Comparison of ENCODE assay signal across 7 mouse cellular contexts in the genomic region with DNA sequence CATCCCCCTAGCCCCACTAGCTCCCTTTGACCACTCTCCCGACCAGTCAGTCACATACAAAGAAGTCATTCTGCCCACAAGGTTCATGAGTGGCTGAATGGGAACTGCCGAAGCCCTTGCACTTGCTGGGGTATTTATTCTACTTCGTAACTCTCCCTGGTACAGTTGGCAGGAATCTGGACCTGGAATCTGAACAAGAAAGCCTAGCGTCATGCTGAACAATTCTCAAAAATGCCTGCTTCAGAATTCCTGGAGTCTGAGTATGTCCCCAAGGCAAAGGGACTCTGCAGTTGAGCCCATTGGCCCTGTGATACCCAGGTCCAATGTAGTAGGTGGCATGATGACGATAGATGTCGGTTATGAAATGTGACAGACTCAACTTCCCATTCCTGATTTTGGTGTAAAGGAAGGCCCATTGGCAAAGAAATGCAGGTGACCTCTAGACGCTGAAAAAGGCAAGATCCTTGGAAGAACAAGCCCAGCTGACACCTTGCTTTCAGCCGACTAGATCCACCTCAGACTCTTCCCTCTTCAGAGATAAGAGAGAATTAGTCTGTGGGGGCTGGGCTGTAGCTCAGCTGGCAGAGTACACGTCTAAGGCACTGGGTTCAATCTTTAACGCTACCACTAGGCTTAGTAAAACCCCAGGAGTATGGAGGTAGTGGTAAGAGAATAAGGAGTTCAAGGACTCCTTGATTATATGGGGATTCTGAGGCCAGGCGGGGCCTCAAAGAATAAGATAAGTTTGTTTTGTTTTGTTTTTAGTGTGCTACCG. TPM values are rescaled to one million over a fixed set of nuclear protein-coding genes. Genes with fewer than 3 reads are reported as not detected.
A peak's percentile ranks its signal among the peaks of the same experiment; 100 is the strongest.
DNase-seq lines count a peak whose midpoint lies in the region; ATAC-seq and TF ChIP-seq lines count a peak whose summit lies in the region.

No protein-coding gene starts in this region.

- no peak overlapping the region for H3K9ac ChIP-seq in lung, embryonic 15.5 days
- H3K9ac ChIP-seq in embryonic facial prominence, embryonic 13.5 days = no peak overlapping the region
- no peak overlapping the region for H3K9ac ChIP-seq in intestine, postnatal 0 days (ENCODE audit: low read depth, low read length)
- H3K9ac ChIP-seq in neural tube, embryonic 14.5 days (replicated peaks; ENCODE audit: low read depth, low read length) = no peak overlapping the region

- no peak overlapping the region for H3K4me3 ChIP-seq in lung, embryonic 15.5 days
- H3K4me3 ChIP-seq in lung, adult 2 months (replicated peaks; ENCODE audit: extremely low read depth, low read depth, low read length) = no peak overlapping the region
- H3K4me3 ChIP-seq in embryonic facial prominence, embryonic 13.5 days = peak overlapping the region; percentile 97
- H3K4me3 ChIP-seq in intestine, postnatal 0 days (ENCODE audit: low read depth, low read length) = no peak overlapping the region
- H3K4me3 ChIP-seq in neural tube, embryonic 14.5 days (ENCODE audit: low read depth, low read length) = peak overlapping the region; percentile 98; the same call in 1 of the 2 replicates

- H3K9me3 ChIP-seq in lung, embryonic 15.5 days = no peaks in the 10 kb centered on the region
- H3K9me3 ChIP-seq in embryonic facial prominence, embryonic 13.5 days = no peaks in the 10 kb centered on the region
- H3K9me3 ChIP-seq in intestine, postnatal 0 days (ENCODE audit: control insufficient read depth) = no peaks in the 10 kb centered on the region
- no peaks in the 10 kb centered on the region for H3K9me3 ChIP-seq in neural tube, embryonic 14.5 days (ENCODE audit: control insufficient read depth, low read length)

- H3K27me3 ChIP-seq in lung, embryonic 15.5 days = no peaks in the 10 kb centered on the region
- no peaks in the 10 kb centered on the region for H3K27me3 ChIP-seq in embryonic facial prominence, embryonic 13.5 days
- no peaks in the 10 kb centered on the region for H3K27me3 ChIP-seq in intestine, postnatal 0 days (replicated peaks; ENCODE audit: control insufficient read depth, insufficient read depth, low read length)
- H3K27me3 ChIP-seq in neural tube, embryonic 14.5 days (ENCODE audit: control insufficient read depth, insufficient read depth, low read length) = no peaks in the 10 kb centered on the region

- H3K36me3 ChIP-seq in lung, embryonic 15.5 days = peaks cover 12% of the 10 kb centered on the region
- H3K36me3 ChIP-seq in embryonic facial prominence, embryonic 13.5 days = peaks cover 6% of the 10 kb centered on the region
- H3K36me3 ChIP-seq in intestine, postnatal 0 days (ENCODE audit: control insufficient read depth, insufficient read depth) = peaks cover 12% of the 10 kb centered on the region; the same call in 1 of the 2 replicates
- no peaks in the 10 kb centered on the region for H3K36me3 ChIP-seq in neural tube, embryonic 14.5 days (ENCODE audit: control insufficient read depth, insufficient read depth, low read length)

- H3K4me2 ChIP-seq in lung, embryonic 15.5 days = peak overlapping the region; percentile 95
- H3K4me2 ChIP-seq in embryonic facial prominence, embryonic 13.5 days = peak overlapping the region; percentile 96
- peak overlapping the region; percentile 93 for H3K4me2 ChIP-seq in intestine, postnatal 0 days (replicated peaks; ENCODE audit: low read depth)
- peak overlapping the region; percentile 37; the same call in 1 of the 2 replicates for H3K4me2 ChIP-seq in neural tube, embryonic 14.5 days (ENCODE audit: low read depth, low read length)

- 59% methylated on average over 12 of the region's 12 CpGs for WGBS in lung, embryonic 15.5 days
- WGBS in lung, adult 2 months = 62% methylated on average over 12 of the region's 12 CpGs
- whole genome bisulfite sequencing in embryonic facial prominence, embryonic 13.5 days = 82% methylated on average over 12 of the region's 12 CpGs
- 67% methylated on average over 12 of the region's 12 CpGs for WGBS in intestine, postnatal 0 days
- WGBS in neural tube, embryonic 14.5 days = 80% methylated on average over 12 of the region's 12 CpGs

- no peak for ATAC-seq in lung, embryonic 15.5 days (ENCODE audit: borderline replicate concordance, extremely low read depth, low FRiP score, low TSS enrichment)
- no peak for ATAC-seq in embryonic facial prominence, embryonic 13.5 days (ENCODE audit: insufficient number of reproducible peaks, insufficient read depth, low FRiP score, low TSS enrichment, low read depth)
- no peak for ATAC-seq in intestine, postnatal 0 days
- ATAC-seq in neural tube, embryonic 14.5 days (ENCODE audit: low read depth) = no peak
- no peak for ATAC-seq in granulocyte monocyte progenitor cell, adult 5-6 weeks (replicated peaks; ENCODE audit: poor library complexity, severe bottlenecking)

- TF ChIP-seq POLR2A in lung, adult 2 months (IDR thresholded peaks at IDR 0.05; ENCODE audit: borderline replicate concordance, extremely low read depth, low read depth, low read length) = no peak

- TF ChIP-seq CTCF in lung, adult 2 months (IDR thresholded peaks at IDR 0.05; ENCODE audit: insufficient read depth, low read length) = no peak
- TF ChIP-seq CTCF in intestine, postnatal 0 days (IDR thresholded peaks at IDR 0.05; ENCODE audit: low read depth) = no peak

- H3K27ac ChIP-seq in lung, embryonic 15.5 days = peak overlapping the region; percentile 0; the same call in 1 of the 2 replicates
- no peak overlapping the region for H3K27ac ChIP-seq in embryonic facial prominence, embryonic 13.5 days
- no peak overlapping the region for H3K27ac ChIP-seq in intestine, postnatal 0 days (ENCODE audit: low read depth, low read length)
- H3K27ac ChIP-seq in neural tube, embryonic 14.5 days (ENCODE audit: low read depth, low read length) = no peak overlapping the region

- no peak for DNase-seq in lung, adult 2 months
- no peak for DNase-seq in left cerebral cortex, adult 18-20 months (ENCODE audit: low spot score in 2 of 2)

- H3K4me1 ChIP-seq in lung, embryonic 15.5 days = peaks cover 36% of the 10 kb centered on the region
- H3K4me1 ChIP-seq in lung, adult 2 months (ENCODE audit: control insufficient read depth, insufficient read depth, low read length) = no peaks in the 10 kb centered on the region
- H3K4me1 ChIP-seq in embryonic facial prominence, embryonic 13.5 days = peaks cover 22% of the 10 kb centered on the region
- no peaks in the 10 kb centered on the region; the same call in 1 of the 2 replicates for H3K4me1 ChIP-seq in intestine, postnatal 0 days (replicated peaks; ENCODE audit: control insufficient read depth, insufficient read depth, low read length)
- H3K4me1 ChIP-seq in neural tube, embryonic 14.5 days (ENCODE audit: control insufficient read depth, insufficient read depth, low read length) = peaks cover 12% of the 10 kb centered on the region

RNA-seq across cellular contexts. Expression of gene Atmin, which starts 0.7 kb away (rescaled TPM):
- polyA plus RNA-seq in lung, embryonic 15.5 days (2015; fragmentation: Nextera tagmentation; extraction: Ambion mirVana) = 12.1 and 13.0 TPM in 2 replicates
- polyA plus RNA-seq in lung, adult 2 months (2012; rRNA removed) = 13.9 and 15.9 TPM in 2 replicates
- polyA plus RNA-seq in embryonic facial prominence, embryonic 13.5 days (2015; fragmentation: Nextera tagmentation; extraction: Ambion mirVana) = 9.0 and 10.0 TPM in 2 replicates
- polyA plus RNA-seq in intestine, postnatal 0 days (2015; fragmentation: Nextera tagmentation; extraction: Ambion mirVana) = 5.5 and 6.2 TPM in 2 replicates
- polyA plus RNA-seq in neural tube, embryonic 14.5 days (2014; fragmentation: Nextera tagmentation; extraction: Ambion mirVana) = 27.1 and 31.2 TPM in 2 replicates
- 10 to 100 TPM; 76.7 to 77.7 TPM for total RNA-seq in left cerebral cortex, adult 18-20 months (2021)
- 9.8 and 10.8 TPM in 2 replicates for total RNA-seq in granulocyte monocyte progenitor cell, adult 5-6 weeks (2014; fragmentation: Nextera tagmentation)
- 10.6 and 15.1 TPM in 2 replicates for total RNA-seq in granulocyte monocyte progenitor cell, adult 5-6 weeks (2017)

RNA-seq across cellular contexts. Expression of gene Cenpn, which starts 20.9 kb away (rescaled TPM):
- polyA plus RNA-seq in lung, embryonic 15.5 days (2015; fragmentation: Nextera tagmentation; extraction: Ambion mirVana) = 45.7 and 46.5 TPM in 2 replicates
- 0.74 and 1.2 TPM in 2 replicates for polyA plus RNA-seq in lung, adult 2 months (2012; rRNA removed)
- polyA plus RNA-seq in embryonic facial prominence, embryonic 13.5 days (2015; fragmentation: Nextera tagmentation; extraction: Ambion mirVana) = 42.6 and 44.5 TPM in 2 replicates
- polyA plus RNA-seq in intestine, postnatal 0 days (2015; fragmentation: Nextera tagmentation; extraction: Ambion mirVana) = 4.7 and 5.7 TPM in 2 replicates
- polyA plus RNA-seq in neural tube, embryonic 14.5 days (2014; fragmentation: Nextera tagmentation; extraction: Ambion mirVana) = 6.1 and 7.1 TPM in 2 replicates
- 1 to 10 TPM; 1.0 to 2.0 TPM for total RNA-seq in left cerebral cortex, adult 18-20 months (2021)
- 22.0 and 38.4 TPM in 2 replicates for total RNA-seq in granulocyte monocyte progenitor cell, adult 5-6 weeks (2014; fragmentation: Nextera tagmentation)
- 33.9 and 43.1 TPM in 2 replicates for total RNA-seq in granulocyte monocyte progenitor cell, adult 5-6 weeks (2017)

RNA-seq across cellular contexts. Expression of gene Cmc2, which starts 21.2 kb away (rescaled TPM):
- 85.7 and 86.6 TPM in 2 replicates for polyA plus RNA-seq in lung, embryonic 15.5 days (2015; fragmentation: Nextera tagmentation; extraction: Ambion mirVana)
- 4.8 and 8.1 TPM in 2 replicates for polyA plus RNA-seq in lung, adult 2 months (2012; rRNA removed)
- 78.7 and 80.7 TPM in 2 replicates for polyA plus RNA-seq in embryonic facial prominence, embryonic 13.5 days (2015; fragmentation: Nextera tagmentation; extraction: Ambion mirVana)
- polyA plus RNA-seq in intestine, postnatal 0 days (2015; fragmentation: Nextera tagmentation; extraction: Ambion mirVana) = 50.7 and 58.0 TPM in 2 replicates
- 30.1 and 33.9 TPM in 2 replicates for polyA plus RNA-seq in neural tube, embryonic 14.5 days (2014; fragmentation: Nextera tagmentation; extraction: Ambion mirVana)
- 10 to 100 TPM; 17.8 to 18.2 TPM for total RNA-seq in left cerebral cortex, adult 18-20 months (2021)
- total RNA-seq in granulocyte monocyte progenitor cell, adult 5-6 weeks (2014; fragmentation: Nextera tagmentation) = 35.6 and 51.4 TPM in 2 replicates
- total RNA-seq in granulocyte monocyte progenitor cell, adult 5-6 weeks (2017) = 50.7 and 58.2 TPM in 2 replicates

RNA-seq across cellular contexts. Expression of gene 1700030J22Rik, which starts 36.3 kb away (rescaled TPM):
- polyA plus RNA-seq in lung, embryonic 15.5 days (2015; fragmentation: Nextera tagmentation; extraction: Ambion mirVana) = 2.4 and 2.8 TPM in 2 replicates
- polyA plus RNA-seq in lung, adult 2 months (2012; rRNA removed) = 1.2 and 1.5 TPM in 2 replicates
- polyA plus RNA-seq in embryonic facial prominence, embryonic 13.5 days (2015; fragmentation: Nextera tagmentation; extraction: Ambion mirVana) = 2.4 and 2.7 TPM in 2 replicates
- 0.34 and 0.46 TPM in 2 replicates for polyA plus RNA-seq in intestine, postnatal 0 days (2015; fragmentation: Nextera tagmentation; extraction: Ambion mirVana)
- 4.4 and 5.9 TPM in 2 replicates for polyA plus RNA-seq in neural tube, embryonic 14.5 days (2014; fragmentation: Nextera tagmentation; extraction: Ambion mirVana)
- 10 to 100 TPM; 10.1 to 11.8 TPM for total RNA-seq in left cerebral cortex, adult 18-20 months (2021)
- total RNA-seq in granulocyte monocyte progenitor cell, adult 5-6 weeks (2014; fragmentation: Nextera tagmentation) = not detected in 2 replicates
- total RNA-seq in granulocyte monocyte progenitor cell, adult 5-6 weeks (2017) = 0.82 TPM in 1 of 2 replicates, not detected in the other

RNA-seq across cellular contexts. Expression of gene Gcsh, which starts 50.9 kb away (rescaled TPM):
- polyA plus RNA-seq in lung, embryonic 15.5 days (2015; fragmentation: Nextera tagmentation; extraction: Ambion mirVana) = 113 TPM in 2 replicates
- polyA plus RNA-seq in lung, adult 2 months (2012; rRNA removed) = 10.2 and 14.7 TPM in 2 replicates
- 116 and 123 TPM in 2 replicates for polyA plus RNA-seq in embryonic facial prominence, embryonic 13.5 days (2015; fragmentation: Nextera tagmentation; extraction: Ambion mirVana)
- polyA plus RNA-seq in intestine, postnatal 0 days (2015; fragmentation: Nextera tagmentation; extraction: Ambion mirVana) = 91.8 and 93.7 TPM in 2 replicates
- polyA plus RNA-seq in neural tube, embryonic 14.5 days (2014; fragmentation: Nextera tagmentation; extraction: Ambion mirVana) = 106 and 111 TPM in 2 replicates
- 10 to 100 TPM; 39.1 to 47.5 TPM for total RNA-seq in left cerebral cortex, adult 18-20 months (2021)
- 56.4 and 61.5 TPM in 2 replicates for total RNA-seq in granulocyte monocyte progenitor cell, adult 5-6 weeks (2014; fragmentation: Nextera tagmentation)
- total RNA-seq in granulocyte monocyte progenitor cell, adult 5-6 weeks (2017) = 80.8 and 104 TPM in 2 replicates

Comparison
In these comparisons a context has a peak if more than half of its experiments do, and no peak if none do; other contexts are left out.
1. H3K4me2 ChIP-seq: peak in every context shown above with its lines; median percentile 96 in embryonic facial prominence, embryonic 13.5 days; 95 in lung, embryonic 15.5 days; 93 in intestine, postnatal 0 days; 37 in neural tube, embryonic 14.5 days.
2. H3K4me3 ChIP-seq: peak in embryonic facial prominence, embryonic 13.5 days (single experiment) and neural tube, embryonic 14.5 days (single experiment); none in lung, embryonic 15.5 days (single experiment), lung, adult 2 months (single experiment) and intestine, postnatal 0 days (single experiment).